Mouse (Mus musculus): ENCODE results near the gene Zfp644.

GRCm38 (mm10) chr5:106612151-106612550 is 84.9 kb downstream of the Zfp644 start:
- TF ChIP-seq CTCF (IDR thresholded peaks at IDR 0.05; ENCODE audit: low read depth) = no peak
- TF ChIP-seq EP300 (IDR thresholded peaks at IDR 0.05; ENCODE audit: low read depth) = no peak

Measured in heart, postnatal 0 days (tissue).